In genomic region chr16:16994426-16995052, GRCm38 (mm10) we compare ENCODE assay signal across 22 mouse cellular contexts. TPM values are rescaled to one million over a fixed set of nuclear protein-coding genes. Genes with fewer than 3 reads are reported as not detected.
DNase-seq lines count a peak whose midpoint lies in the region; ATAC-seq and TF ChIP-seq lines count a peak whose summit lies in the region.
"Had no signal": no experiment of that assay in that cellular context is flagged by ENCODE, and none has a peak within 500 bp of the region (broad histone marks: within the 10 kb centered on the region; RNA-seq: fewer than 3 reads in every experiment).

No protein-coding gene starts in this region.

- H3K4me1 ChIP-seq in MEL (ENCODE audit: control insufficient read depth in 1 of 2, insufficient read depth in 2 of 2, low read length in 2 of 2), result peaks cover 5 to 12% of the 10 kb centered on the region in 2 experiments; a peak in 3 of 4 replicates
- H3K4me1 ChIP-seq: forebrain, embryonic 10.5 days had no signal

- no peak overlapping the region for H3K9ac ChIP-seq in MEL (ENCODE audit: control insufficient read depth, low read depth, low read length, poor library complexity, severe bottlenecking)
- H3K9ac ChIP-seq: forebrain, postnatal 0 days; heart, embryonic 13.5 days; hindbrain, embryonic 13.5 days; liver, embryonic 12.5 days; lung, embryonic 14.5 days; midbrain, embryonic 15.5 days had no signal

- TF ChIP-seq RAD21 in MEL (IDR thresholded peaks at IDR 0.05; ENCODE audit: low read depth, low read length), result no peak

- H3K79me2 ChIP-seq in MEL (ENCODE audit: control insufficient read depth, insufficient read depth, low read length, poor library complexity), result peaks cover 87% of the 10 kb centered on the region

- no peak; a peak in 1 of 6 replicates for TF ChIP-seq CTCF in MEL (IDR thresholded peaks at IDR 0.05 in 2 of 3, conservative IDR thresholded peaks at IDR 0.05 in 1 of 3; ENCODE audit: control insufficient read depth in 1 of 3, insufficient read depth in 1 of 3, low read depth in 2 of 3, low read length in 3 of 3, poor library complexity in 1 of 3, severe bottlenecking in 1 of 3)

- DNase-seq in thymus, postnatal 25 days, result peak; percentile 13
- no peak for DNase-seq in thymus, postnatal 36 days
- peak; percentile 51 for DNase-seq in MEL (ENCODE audit: low read depth, low spot score)
- peak; percentile 14 for DNase-seq in thymus, postnatal 4 days
- DNase-seq in adrenal gland, postnatal 36 days, result no peak
- DNase-seq in right cerebral cortex, postnatal 25 days, result no peak
- DNase-seq in kidney, adult 18-20 months, result no peak
- DNase-seq: cerebellum, adult 2 months; cerebellum, postnatal 36 days; forebrain, postnatal 0 days; kidney, postnatal 14 days; lung, embryonic 14.5 days; lung, postnatal 4 days; retina, postnatal 1 day; right cerebral cortex, postnatal 4 days had no signal

- no peaks in the 10 kb centered on the region for H3K9me3 ChIP-seq in MEL (replicated peaks; ENCODE audit: insufficient read depth, low read length)
- H3K9me3 ChIP-seq: forebrain, embryonic 10.5 days; heart, embryonic 13.5 days; hindbrain, embryonic 13.5 days; liver, embryonic 12.5 days; midbrain, embryonic 15.5 days had no signal

- H3K27me3 ChIP-seq in MEL (ENCODE audit: control insufficient read depth in 1 of 2, insufficient read depth in 2 of 2, low read length in 2 of 2), result no peaks in the 10 kb centered on the region
- H3K27me3 ChIP-seq: heart, embryonic 13.5 days; hindbrain, embryonic 13.5 days; liver, embryonic 12.5 days; midbrain, embryonic 15.5 days had no signal

- ATAC-seq in inflammation-experienced regulatory T-cells, adult 6 months, result peak; percentile 60
- ATAC-seq: forebrain, postnatal 0 days; intestine, postnatal 0 days; liver, embryonic 12.5 days; midbrain, embryonic 15.5 days had no signal

- no peak overlapping the region for H3K27ac ChIP-seq in MEL (ENCODE audit: control insufficient read depth, low read depth, low read length)
- H3K27ac ChIP-seq: forebrain, embryonic 10.5 days; heart, embryonic 13.5 days; hindbrain, embryonic 13.5 days; liver, embryonic 12.5 days; midbrain, embryonic 15.5 days had no signal

- TF ChIP-seq POLR2A in MEL (IDR thresholded peaks at IDR 0.05; ENCODE audit: control insufficient read depth in 1 of 2, insufficient read depth in 1 of 2, low read depth in 1 of 2, low read length in 2 of 2, poor library complexity in 1 of 2), result no peak

- peaks cover 12 to 34% of the 10 kb centered on the region in 2 experiments for H3K36me3 ChIP-seq in MEL (ENCODE audit: control insufficient read depth in 1 of 2, insufficient read depth in 2 of 2, low read length in 2 of 2)
- H3K36me3 ChIP-seq: hindbrain, embryonic 13.5 days; midbrain, embryonic 15.5 days had no signal

- no peak for TF ChIP-seq EP300 in MEL (IDR thresholded peaks at IDR 0.05; ENCODE audit: low read depth in 1 of 2, low read length in 2 of 2)

- H3K4me3 ChIP-seq in MEL (ENCODE audit: control insufficient read depth in 1 of 2, insufficient read depth in 1 of 2, low read depth in 2 of 2, low read length in 2 of 2), result no peak overlapping the region
- H3K4me3 ChIP-seq: forebrain, embryonic 10.5 days; heart, embryonic 13.5 days; hindbrain, embryonic 13.5 days; liver, embryonic 12.5 days; midbrain, embryonic 15.5 days had no signal

TF ChIP-seq in MEL, 35 proteins besides CTCF, POLR2A, EP300 and RAD21:
- TF ChIP-seq ZNF384 (IDR thresholded peaks at IDR 0.05; ENCODE audit: low read depth, low read length), result peak; percentile 33; the same call in 1 of the 2 replicates
- TF ChIP-seq GABPA (IDR thresholded peaks at IDR 0.05; ENCODE audit: low read depth, low read length), result no peak
- TF ChIP-seq KAT2A (conservative IDR thresholded peaks at IDR 0.05; ENCODE audit: low read depth, low read length), result no peak
- TF ChIP-seq USF1 (IDR thresholded peaks at IDR 0.05; ENCODE audit: low read depth, low read length), result no peak
- no peak for TF ChIP-seq MEF2A (IDR thresholded peaks at IDR 0.05; ENCODE audit: extremely low read depth, insufficient replicate concordance, low read depth, low read length, poor library complexity, severe bottlenecking)
- TF ChIP-seq ZMIZ1 (IDR thresholded peaks at IDR 0.05; ENCODE audit: low read depth, low read length), result no peak

RNA-seq across cellular contexts. Expression of gene Mapk1, which starts 11.4 kb away (rescaled TPM):
- 125 and 131 TPM in 2 replicates for total RNA-seq in MEL (2012; rRNA removed)
- polyA plus RNA-seq in MEL (2012; ENCODE audit: insufficient read depth in 1 of 2, insufficient read length in 2 of 2, low read depth in 1 of 2, low replicate concordance in 2 of 2, missing spikeins in 1 of 2), result 100 to 1,000 TPM; 144 to 225 TPM
- 10 to 100 TPM; 30.0 to 37.9 (median 31.0) TPM for polyA plus RNA-seq in inflammation-experienced regulatory T-cells, adult 6 months (2017; shearing (Covaris generic))
- total RNA-seq in adrenal gland, postnatal 36 days (2021), result 100 to 1,000 TPM; 183 to 200 TPM

Comparison
In these comparisons a context has a peak if more than half of its experiments do, and no peak if none do; other contexts are left out.
1. DNase-seq: peak in thymus, postnatal 25 days (single experiment), MEL (single experiment) and thymus, postnatal 4 days (single experiment); none in thymus, postnatal 36 days (0 of 2), adrenal gland, postnatal 36 days (0 of 2), right cerebral cortex, postnatal 25 days (single experiment) and kidney, adult 18-20 months (single experiment).